Mouse (Mus musculus): ENCODE measurements around the gene Ereg. TPM values are rescaled to one million over a fixed set of nuclear protein-coding genes. Genes with fewer than 3 reads are reported as not detected.

Gene Ereg
- polyA plus RNA-seq, 1 experiment from 2014 or later, result not detected

DNA sequence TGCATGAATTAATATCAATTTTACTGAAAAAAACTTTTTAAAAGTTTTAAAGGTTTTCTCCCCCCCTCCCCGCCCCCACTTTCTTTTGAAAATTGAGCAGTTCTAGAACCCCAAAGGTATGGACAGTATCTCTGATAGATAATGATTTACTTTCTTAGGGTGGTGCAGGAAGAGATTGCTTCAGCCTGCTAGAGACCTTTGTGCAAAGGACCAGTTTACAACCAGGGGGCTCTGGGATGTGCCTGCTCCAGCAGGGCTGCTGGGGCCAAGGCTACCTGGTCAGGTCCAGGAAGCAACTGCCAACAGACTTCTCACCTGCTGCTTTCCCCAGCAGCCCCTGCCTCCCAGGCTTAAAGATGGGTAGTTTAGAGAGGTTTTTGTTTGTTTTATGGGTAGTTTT is 599 bp downstream of the Ereg start:
- no peak overlapping the region for H3K27ac ChIP-seq (replicated peaks)
- 65% methylated on average over 1 of the region's 1 CpGs for WGBS
- H3K4me3 ChIP-seq, result peak overlapping the region; percentile 55
- H3K9me3 ChIP-seq (replicated peaks), result no peaks in the 10 kb centered on the region
- peaks cover 8% of the 10 kb centered on the region for H3K4me1 ChIP-seq
- H3K27me3 ChIP-seq (ENCODE audit: low read depth, poor library complexity, severe bottlenecking), result peaks cover 33% of the 10 kb centered on the region
- H3K36me3 ChIP-seq, result no peaks in the 10 kb centered on the region
- DNase-seq (ENCODE audit: low spot score), result no peak

- H3K9me3 ChIP-seq (replicated peaks), result no peaks in the 10 kb centered on the region
- no peaks in the 10 kb centered on the region for H3K27me3 ChIP-seq (ENCODE audit: low read depth, poor library complexity, severe bottlenecking)
- no peaks in the 10 kb centered on the region for H3K4me1 ChIP-seq
- no peak overlapping the region for H3K4me3 ChIP-seq
- no peaks in the 10 kb centered on the region for H3K36me3 ChIP-seq
- WGBS, result 83% methylated on average over 5 of the region's 5 CpGs
- no peak for DNase-seq (ENCODE audit: low spot score)
- H3K27ac ChIP-seq (replicated peaks), result no peak overlapping the region
Measured at GRCm38 (mm10) chr5:91083016-91083415, 8.6 kb downstream of the Ereg start.

- WGBS, result 87% methylated on average over 5 of the region's 5 CpGs
- Histone ChIP-seq H3K9me3 (replicated peaks) (no peaks in the 10 kb centered on the region), H3K27ac (replicated peaks) (no peak overlapping the region), H3K4me1 (no peaks in the 10 kb centered on the region), H3K36me3 (no peaks in the 10 kb centered on the region), H3K27me3 (ENCODE audit: low read depth, poor library complexity, severe bottlenecking) (no peaks in the 10 kb centered on the region), H3K4me3 (no peak overlapping the region)
- DNase-seq (ENCODE audit: low spot score), result no peak
Measured at GRCm38 (mm10) chr5:91085291-91085690, 10.9 kb downstream of the Ereg start.

DNA sequence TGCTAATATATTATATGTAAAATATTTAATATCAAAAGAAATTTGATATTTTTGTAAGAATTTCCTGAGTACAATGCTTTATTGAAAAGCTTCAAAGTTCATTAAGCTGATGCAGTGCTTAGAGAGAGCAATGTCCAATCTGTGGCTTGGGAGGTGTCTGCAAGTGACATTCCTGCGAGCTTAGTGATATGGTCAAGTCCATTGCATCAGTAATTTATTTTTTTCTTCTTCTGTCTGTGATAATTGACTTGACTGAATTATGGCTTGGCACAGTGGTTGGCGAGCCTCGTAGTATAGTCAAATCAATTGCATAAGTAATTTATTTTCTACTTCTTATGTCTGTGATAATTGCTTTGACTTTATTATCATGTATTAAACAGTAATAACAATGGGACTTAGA is 15.9 kb downstream of the Ereg start:
- Histone ChIP-seq H3K4me3 (no peak overlapping the region), H3K27me3 (ENCODE audit: low read depth, poor library complexity, severe bottlenecking) (no peaks in the 10 kb centered on the region), H3K4me1 (no peaks in the 10 kb centered on the region), H3K27ac (replicated peaks) (no peak overlapping the region), H3K36me3 (no peaks in the 10 kb centered on the region), H3K9me3 (replicated peaks) (no peaks in the 10 kb centered on the region)
- 88% methylated on average over 3 of the region's 3 CpGs for WGBS
- no peak for DNase-seq (ENCODE audit: low spot score)

DNA sequence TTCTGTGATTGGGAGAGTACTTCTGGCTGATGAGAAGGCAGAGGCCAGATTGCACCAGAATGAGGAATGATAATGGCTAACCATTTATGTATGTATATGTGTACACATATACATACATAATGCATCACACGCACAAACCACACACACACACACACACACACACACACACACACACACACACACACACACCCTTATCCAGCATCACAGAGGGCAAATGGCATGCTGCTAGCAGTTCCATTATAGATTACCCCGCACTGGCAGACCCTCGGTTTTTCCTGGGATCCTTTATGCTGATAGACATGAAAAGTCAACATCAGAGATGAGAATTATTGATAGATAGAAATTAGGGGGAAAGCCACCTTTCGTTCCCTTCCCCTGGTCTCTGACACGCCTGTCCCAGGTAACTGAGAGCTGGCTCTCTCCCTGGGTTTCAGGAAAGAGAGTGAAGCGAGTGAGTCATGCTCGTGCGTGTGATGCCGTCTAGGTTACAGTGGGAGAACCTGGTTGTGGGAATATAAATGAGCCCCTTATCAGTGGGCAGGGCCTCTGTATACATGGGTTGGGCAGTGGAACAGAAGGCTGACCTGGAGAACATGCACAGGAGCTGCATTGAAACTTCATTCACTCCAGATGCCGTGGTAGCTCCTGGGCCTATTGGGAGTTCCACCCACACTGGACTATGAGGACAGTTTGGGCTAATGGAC is 23.6 kb downstream of the Ereg start:
- 86% methylated on average over 10 of the region's 10 CpGs for WGBS
- no peaks in the 10 kb centered on the region for H3K4me1 ChIP-seq
- H3K27ac ChIP-seq (replicated peaks), result no peak overlapping the region
- H3K9me3 ChIP-seq (replicated peaks), result no peaks in the 10 kb centered on the region
- no peak for DNase-seq (ENCODE audit: low spot score)
- no peaks in the 10 kb centered on the region for H3K36me3 ChIP-seq
- H3K4me3 ChIP-seq, result no peak overlapping the region
- no peaks in the 10 kb centered on the region for H3K27me3 ChIP-seq (ENCODE audit: low read depth, poor library complexity, severe bottlenecking)

DNA sequence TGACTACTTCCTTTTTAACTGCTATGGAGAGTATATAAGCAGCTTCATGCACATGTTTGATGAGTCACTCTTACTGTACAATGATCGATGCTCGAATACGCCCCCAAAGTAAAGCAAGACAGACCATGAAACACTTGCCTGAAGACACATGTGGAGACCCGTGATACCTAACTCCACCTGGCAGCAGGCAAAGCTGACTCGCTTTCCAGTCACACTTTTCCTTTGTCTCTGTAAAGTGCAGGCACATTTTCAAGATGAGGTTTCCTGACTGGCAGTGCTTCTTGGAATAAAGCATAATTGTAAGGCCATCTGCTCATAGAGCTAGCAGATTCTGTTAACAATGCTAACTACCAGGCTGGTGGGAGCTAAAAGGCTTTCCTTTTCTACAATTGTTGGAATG is 27.3 kb downstream of the Ereg start:
- no peaks in the 10 kb centered on the region for H3K4me1 ChIP-seq

DNA sequence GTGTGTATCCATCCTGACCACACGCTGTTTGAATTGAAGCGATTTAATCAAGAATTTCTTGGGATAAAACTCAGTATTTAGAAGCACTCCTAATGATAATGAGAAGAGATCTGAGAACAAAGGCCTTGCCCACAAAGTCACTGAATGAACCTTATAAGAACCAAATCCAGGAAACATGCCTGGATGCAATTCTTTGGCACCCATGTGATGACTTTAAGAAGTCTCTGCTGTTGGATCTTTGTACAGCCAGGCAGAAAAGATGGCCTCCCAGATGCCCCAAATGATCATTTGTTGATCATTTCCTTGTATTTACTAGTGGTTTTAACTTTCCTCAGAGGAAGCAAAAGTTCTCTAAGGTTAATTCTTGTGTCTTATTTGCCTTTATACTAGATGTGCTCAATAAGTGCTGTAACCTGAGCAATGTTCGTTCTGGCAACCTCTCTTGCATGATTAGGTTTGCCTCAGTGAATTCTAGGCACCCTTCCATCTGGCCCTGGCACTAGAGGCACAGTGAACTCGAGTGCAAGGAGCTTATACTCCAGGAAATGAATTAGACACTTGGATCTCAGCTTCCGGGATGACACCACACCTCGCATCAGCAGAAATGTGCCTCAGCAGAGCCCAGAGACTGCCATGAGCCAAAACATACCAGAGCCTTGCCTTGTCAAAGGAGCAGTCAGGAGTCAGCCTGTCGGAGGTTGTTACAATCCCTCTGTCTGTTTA is 29.7 kb downstream of the Ereg start:
- 86% methylated on average over 7 of the region's 7 CpGs for WGBS
- H3K4me3 ChIP-seq, result no peak overlapping the region
- H3K36me3 ChIP-seq, result no peaks in the 10 kb centered on the region
- H3K27me3 ChIP-seq (ENCODE audit: low read depth, poor library complexity, severe bottlenecking), result no peaks in the 10 kb centered on the region
- H3K27ac ChIP-seq (replicated peaks), result no peak overlapping the region
- DNase-seq (ENCODE audit: low spot score), result no peak
- no peaks in the 10 kb centered on the region for H3K9me3 ChIP-seq (replicated peaks)
- H3K4me1 ChIP-seq, result no peaks in the 10 kb centered on the region

More for the DNA sequence above, 27.3 kb downstream of the Ereg start:
- WGBS, result 93% methylated on average over 5 of the region's 5 CpGs
- no peak for DNase-seq (ENCODE audit: low spot score)
- H3K27ac ChIP-seq (replicated peaks), result no peak overlapping the region
- no peak overlapping the region for H3K4me3 ChIP-seq
- H3K9me3 ChIP-seq (replicated peaks), result no peaks in the 10 kb centered on the region
- H3K36me3 ChIP-seq, result no peaks in the 10 kb centered on the region
- no peaks in the 10 kb centered on the region for H3K27me3 ChIP-seq (ENCODE audit: low read depth, poor library complexity, severe bottlenecking)

DNA sequence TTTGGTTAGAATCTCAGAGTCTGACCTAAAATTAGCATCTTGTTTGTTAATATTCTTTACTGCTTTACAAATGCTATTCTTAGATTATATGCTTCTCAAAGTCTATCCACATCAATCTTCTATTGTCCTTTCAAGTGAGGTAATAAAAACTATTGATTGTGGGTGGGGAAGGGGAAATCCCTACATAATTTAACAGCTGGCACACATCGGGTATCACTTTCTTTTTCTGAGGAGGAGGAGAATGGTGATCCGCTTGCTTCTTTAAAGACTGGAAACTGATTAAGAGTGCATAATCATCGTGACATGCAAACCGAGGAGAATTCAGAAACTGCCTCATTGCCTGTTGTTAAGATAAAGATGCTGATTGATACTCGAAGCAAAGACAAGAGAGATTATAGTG is 31.8 kb downstream of the Ereg start:
- H3K27me3 ChIP-seq (ENCODE audit: low read depth, poor library complexity, severe bottlenecking), result no peaks in the 10 kb centered on the region
- H3K27ac ChIP-seq (replicated peaks), result no peak overlapping the region
- H3K4me1 ChIP-seq, result no peaks in the 10 kb centered on the region
- no peak for DNase-seq (ENCODE audit: low spot score)
- H3K4me3 ChIP-seq, result no peak overlapping the region
- no peaks in the 10 kb centered on the region for H3K36me3 ChIP-seq
- H3K9me3 ChIP-seq (replicated peaks), result no peaks in the 10 kb centered on the region
- 86% methylated on average over 5 of the region's 5 CpGs for WGBS

DNA sequence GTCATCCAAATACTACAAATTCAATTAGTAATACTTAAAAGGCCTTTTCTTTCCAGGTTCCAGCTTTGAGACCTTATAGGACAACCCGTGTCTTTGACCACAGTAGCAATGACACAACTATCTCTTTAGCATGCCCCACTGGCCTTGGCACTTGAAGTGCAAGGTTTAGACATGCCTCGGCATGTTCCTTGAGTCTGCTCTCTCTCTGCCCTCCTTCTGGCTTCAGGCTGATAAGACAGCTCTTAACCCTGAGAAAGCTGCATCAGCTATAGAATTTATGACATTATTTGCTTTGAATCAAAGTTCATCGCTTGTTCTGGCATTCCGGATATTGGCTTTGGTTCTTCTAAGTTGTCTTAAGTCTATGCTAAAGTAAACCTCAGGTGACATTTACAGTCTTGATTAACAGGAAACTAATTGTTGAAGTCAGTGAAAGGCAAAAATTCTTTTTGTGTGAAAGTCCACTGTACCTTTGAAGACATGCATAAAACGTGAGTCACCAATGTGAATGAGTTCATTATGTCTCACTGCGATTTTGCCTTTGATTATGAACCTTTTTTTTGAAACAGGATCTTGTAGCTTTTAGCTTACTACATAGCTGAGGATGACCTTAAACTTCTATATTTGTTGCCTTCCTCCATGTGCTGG is 35.7 kb downstream of the Ereg start:
- WGBS, result 91% methylated on average over 6 of the region's 6 CpGs

GRCm38 (mm10) chr5:91111019-91111418 is 36.6 kb downstream of the Ereg start:
- H3K27ac ChIP-seq (replicated peaks), result no peak overlapping the region
- no peaks in the 10 kb centered on the region for H3K9me3 ChIP-seq (replicated peaks)
- H3K4me1 ChIP-seq, result no peaks in the 10 kb centered on the region
- no peak overlapping the region for H3K4me3 ChIP-seq
- 91% methylated on average over 8 of the region's 8 CpGs for WGBS
- DNase-seq (ENCODE audit: low spot score), result no peak
- no peaks in the 10 kb centered on the region for H3K27me3 ChIP-seq (ENCODE audit: low read depth, poor library complexity, severe bottlenecking)
- no peaks in the 10 kb centered on the region for H3K36me3 ChIP-seq

More for the DNA sequence above, 35.7 kb downstream of the Ereg start:
- Histone ChIP-seq H3K4me1 (no peaks in the 10 kb centered on the region), H3K36me3 (no peaks in the 10 kb centered on the region), H3K27me3 (ENCODE audit: low read depth, poor library complexity, severe bottlenecking) (no peaks in the 10 kb centered on the region), H3K4me3 (no peak overlapping the region), H3K9me3 (replicated peaks) (no peaks in the 10 kb centered on the region), H3K27ac (replicated peaks) (no peak overlapping the region)
- no peak for DNase-seq (ENCODE audit: low spot score)

GRCm38 (mm10) chr5:91113967-91114366 is 39.5 kb downstream of the Ereg start:
- no peak overlapping the region for H3K4me3 ChIP-seq
- H3K36me3 ChIP-seq, result no peaks in the 10 kb centered on the region
- no peak for DNase-seq (ENCODE audit: low spot score)
- 84% methylated on average over 2 of the region's 2 CpGs for WGBS
- no peak overlapping the region for H3K27ac ChIP-seq (replicated peaks)
- H3K9me3 ChIP-seq (replicated peaks), result no peaks in the 10 kb centered on the region
- no peaks in the 10 kb centered on the region for H3K4me1 ChIP-seq
- no peaks in the 10 kb centered on the region for H3K27me3 ChIP-seq (ENCODE audit: low read depth, poor library complexity, severe bottlenecking)

DNA sequence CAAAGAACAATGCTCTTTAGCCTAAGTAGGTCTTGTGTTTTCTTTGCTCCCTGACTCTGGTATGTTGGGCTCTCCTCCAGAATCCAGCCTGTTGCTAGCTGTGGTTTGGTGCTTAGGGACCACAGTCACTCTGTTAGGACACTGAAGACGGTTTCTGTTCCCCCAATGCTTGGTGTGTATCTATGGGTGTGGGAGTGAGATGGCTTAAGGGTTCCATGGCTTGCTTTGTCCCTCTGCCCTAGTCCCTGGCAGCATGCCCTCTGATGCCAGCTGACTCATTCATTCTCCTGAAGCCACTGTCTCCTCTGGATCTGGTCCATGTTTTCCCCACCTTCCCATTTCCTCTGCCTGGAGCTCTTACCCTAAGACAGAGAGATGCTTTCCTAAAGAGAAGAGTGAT is 40.2 kb downstream of the Ereg start:
- no peak overlapping the region for H3K27ac ChIP-seq (replicated peaks)
- H3K36me3 ChIP-seq, result no peaks in the 10 kb centered on the region
- WGBS, result 91% methylated on average over 1 of the region's 1 CpGs

GRCm38 (mm10) chr5:91118618-91119017 is 44.2 kb downstream of the Ereg start:
- no peak for DNase-seq (ENCODE audit: low spot score)
- Histone ChIP-seq H3K36me3 (no peaks in the 10 kb centered on the region), H3K9me3 (replicated peaks) (no peaks in the 10 kb centered on the region), H3K4me3 (no peak overlapping the region), H3K4me1 (no peaks in the 10 kb centered on the region), H3K27me3 (ENCODE audit: low read depth, poor library complexity, severe bottlenecking) (no peaks in the 10 kb centered on the region), H3K27ac (replicated peaks) (no peak overlapping the region)

More for the DNA sequence above, 40.2 kb downstream of the Ereg start:
- Histone ChIP-seq H3K9me3 (replicated peaks) (no peaks in the 10 kb centered on the region), H3K4me3 (no peak overlapping the region), H3K27me3 (ENCODE audit: low read depth, poor library complexity, severe bottlenecking) (no peaks in the 10 kb centered on the region), H3K4me1 (no peaks in the 10 kb centered on the region)
- no peak for DNase-seq (ENCODE audit: low spot score)

All from midbrain, embryonic 10.5 days (tissue).